Mouse (Mus musculus): ENCODE measurements at regions not wholly inside any gene's neighbourhood (a gene's known extent, or its start where the extent isn't known, plus 50 kb on each side); places are given as distances from the start of the nearest gene placed in this dataset.

- Histone ChIP-seq H3K27ac (ENCODE audit: control insufficient read depth, low read depth, low read length) (no peak overlapping the region), H3K4me1 (ENCODE audit: control insufficient read depth in 1 of 2, insufficient read depth in 2 of 2, low read length in 2 of 2) (no peaks in the 10 kb centered on the region), H3K9me3 (replicated peaks; ENCODE audit: insufficient read depth, low read length) (no peaks in the 10 kb centered on the region), H3K4me3 (ENCODE audit: control insufficient read depth in 1 of 2, insufficient read depth in 1 of 2, low read depth in 2 of 2, low read length in 2 of 2) (no peak overlapping the region), H3K9ac (ENCODE audit: control insufficient read depth, low read depth, low read length, poor library complexity, severe bottlenecking) (no peak overlapping the region), H3K27me3 (ENCODE audit: control insufficient read depth in 1 of 2, insufficient read depth in 2 of 2, low read length in 2 of 2) (no peaks in the 10 kb centered on the region), H3K36me3 (ENCODE audit: control insufficient read depth in 1 of 2, insufficient read depth in 2 of 2, low read length in 2 of 2) (no peaks in the 10 kb centered on the region), H3K79me2 (ENCODE audit: control insufficient read depth, insufficient read depth, low read length, poor library complexity) (no peaks in the 10 kb centered on the region)
- TF ChIP-seq RCOR1 (IDR thresholded peaks at IDR 0.05; ENCODE audit: low read depth, low read length): no peak
- TF ChIP-seq ZMIZ1 (IDR thresholded peaks at IDR 0.05; ENCODE audit: low read depth, low read length): no peak
- TF ChIP-seq POLR2AphosphoS5 (IDR thresholded peaks at IDR 0.05; ENCODE audit: borderline replicate concordance, low read depth, low read length): no peak
- TF ChIP-seq POLR2AphosphoS2 (IDR thresholded peaks at IDR 0.05; ENCODE audit: low read length): no peak
- TF ChIP-seq UBTF (IDR thresholded peaks at IDR 0.05; ENCODE audit: borderline replicate concordance, insufficient read depth, low read depth, low read length): no peak
- TF ChIP-seq ZC3H11A (IDR thresholded peaks at IDR 0.05; ENCODE audit: low read depth, low read length): no peak
- no peak for TF ChIP-seq NRF1 (IDR thresholded peaks at IDR 0.05; ENCODE audit: insufficient read depth, low read depth, low read length, poor library complexity, severe bottlenecking)
- TF ChIP-seq MAX (IDR thresholded peaks at IDR 0.05; ENCODE audit: low read length): no peak
- no peak for DNase-seq (ENCODE audit: low read depth, low spot score)
Measured at GRCm38 (mm10) chr6:67896495-67896894, 360.9 kb upstream of the Tacstd2 start.

DNA sequence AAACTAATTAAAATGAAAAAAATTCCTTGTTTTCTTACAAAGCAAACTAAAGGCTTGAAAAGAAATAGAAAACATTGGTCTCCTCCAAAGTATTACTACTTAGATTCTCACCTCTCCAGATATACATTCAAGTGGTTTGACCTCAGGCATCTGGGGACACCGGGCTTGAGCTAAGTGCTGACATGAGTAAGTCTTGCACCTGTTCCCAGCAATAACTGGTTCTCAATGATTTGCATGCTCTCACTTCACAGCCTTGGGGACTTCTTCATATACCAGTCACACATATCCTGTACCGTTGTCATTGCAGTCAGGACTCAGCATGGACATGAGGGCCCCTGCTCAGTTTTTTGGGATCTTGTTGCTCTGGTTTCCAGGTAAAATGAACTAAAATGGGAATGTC lies 360.3 kb upstream of the Tacstd2 start:
- H3K27ac ChIP-seq (ENCODE audit: control insufficient read depth, low read depth, low read length): no peak overlapping the region
- H3K4me3 ChIP-seq (ENCODE audit: control insufficient read depth in 1 of 2, insufficient read depth in 1 of 2, low read depth in 2 of 2, low read length in 2 of 2): no peak overlapping the region
- no peaks in the 10 kb centered on the region for H3K4me1 ChIP-seq (ENCODE audit: control insufficient read depth in 1 of 2, insufficient read depth in 2 of 2, low read length in 2 of 2)
- no peaks in the 10 kb centered on the region for H3K9me3 ChIP-seq (replicated peaks; ENCODE audit: insufficient read depth, low read length)
- no peaks in the 10 kb centered on the region for H3K36me3 ChIP-seq (ENCODE audit: control insufficient read depth in 1 of 2, insufficient read depth in 2 of 2, low read length in 2 of 2)
- TF ChIP-seq RAD21 (IDR thresholded peaks at IDR 0.05; ENCODE audit: low read depth, low read length) (no peak), MXI1 (IDR thresholded peaks at IDR 0.05; ENCODE audit: low read depth, low read length) (no peak), ELF1 (IDR thresholded peaks at IDR 0.05; ENCODE audit: low read depth, low read length) (no peak), ZKSCAN1 (IDR thresholded peaks at IDR 0.05; ENCODE audit: low read depth, low read length) (no peak), MYB (IDR thresholded peaks at IDR 0.05; ENCODE audit: low read depth, low read length) (no peak), MEF2A (IDR thresholded peaks at IDR 0.05; ENCODE audit: extremely low read depth, insufficient replicate concordance, low read depth, low read length, poor library complexity, severe bottlenecking) (no peak), ZNF384 (IDR thresholded peaks at IDR 0.05; ENCODE audit: low read depth, low read length) (no peak), JUND (IDR thresholded peaks at IDR 0.05; ENCODE audit: low read depth, low read length) (no peak), POLR2AphosphoS5 (IDR thresholded peaks at IDR 0.05; ENCODE audit: borderline replicate concordance, low read depth, low read length) (no peak), ETS1 (IDR thresholded peaks at IDR 0.05; ENCODE audit: low read depth, low read length) (no peak)
- H3K27me3 ChIP-seq (ENCODE audit: control insufficient read depth in 1 of 2, insufficient read depth in 2 of 2, low read length in 2 of 2): no peaks in the 10 kb centered on the region
- no peak for DNase-seq (ENCODE audit: low read depth, low spot score)
- no peaks in the 10 kb centered on the region for H3K79me2 ChIP-seq (ENCODE audit: control insufficient read depth, insufficient read depth, low read length, poor library complexity)
- no peak overlapping the region for H3K9ac ChIP-seq (ENCODE audit: control insufficient read depth, low read depth, low read length, poor library complexity, severe bottlenecking)
